Mouse (Mus musculus) cerebellum, postnatal 14 days (tissue): ENCODE data around the gene Sipa1l3.

Experiments used
- DNase-seq, 2 experiments: peaks; one replicate each; pipeline ENCODE4 v3.0.0; 2021; ENCODE audit warnings: mixed read lengths in 2 of 2

The Sipa1l3 gene

DNA sequence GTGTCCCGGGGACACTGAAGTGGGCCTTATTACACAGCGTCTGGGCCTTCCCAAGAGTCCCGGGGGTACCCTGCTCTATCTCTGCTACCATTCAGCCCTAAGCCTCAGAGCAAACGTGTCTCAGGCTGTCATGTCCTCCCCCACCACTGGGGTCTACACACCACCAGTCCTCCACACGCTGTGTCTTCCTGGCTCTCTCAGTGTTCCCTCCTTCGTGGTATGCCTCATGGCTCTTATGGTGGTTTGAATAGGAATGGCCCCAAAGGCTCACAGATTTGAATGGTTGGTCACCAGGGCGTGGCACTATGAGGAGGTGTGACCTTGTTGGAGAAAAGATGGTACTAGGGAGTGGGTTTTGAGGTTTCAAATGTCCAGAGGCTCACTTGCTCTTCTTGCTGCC, 43.4 kb downstream of the Sipa1l3 start:
- DNase-seq: no peak

DNA sequence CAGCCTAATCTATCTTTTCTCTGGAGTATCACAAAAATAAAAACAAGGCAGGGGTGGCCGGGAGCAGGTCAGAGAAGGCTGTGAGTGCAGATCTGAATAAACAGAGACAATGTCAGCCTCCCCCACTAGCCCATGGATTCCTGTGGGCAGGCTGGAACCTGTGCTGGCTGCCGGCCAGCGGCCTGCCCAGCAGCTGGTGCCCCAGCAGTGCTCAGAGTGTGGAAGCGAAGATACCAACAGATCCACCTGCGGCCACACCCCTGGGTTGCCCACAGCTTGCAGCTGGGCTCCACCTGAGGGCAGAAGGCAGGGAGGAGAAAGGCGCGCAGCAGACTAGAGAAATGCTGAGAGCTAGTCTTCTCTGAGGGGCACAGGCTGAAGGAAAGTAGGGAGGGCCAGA, 47.1 kb downstream of the Sipa1l3 start:
- no peak for DNase-seq

DNA sequence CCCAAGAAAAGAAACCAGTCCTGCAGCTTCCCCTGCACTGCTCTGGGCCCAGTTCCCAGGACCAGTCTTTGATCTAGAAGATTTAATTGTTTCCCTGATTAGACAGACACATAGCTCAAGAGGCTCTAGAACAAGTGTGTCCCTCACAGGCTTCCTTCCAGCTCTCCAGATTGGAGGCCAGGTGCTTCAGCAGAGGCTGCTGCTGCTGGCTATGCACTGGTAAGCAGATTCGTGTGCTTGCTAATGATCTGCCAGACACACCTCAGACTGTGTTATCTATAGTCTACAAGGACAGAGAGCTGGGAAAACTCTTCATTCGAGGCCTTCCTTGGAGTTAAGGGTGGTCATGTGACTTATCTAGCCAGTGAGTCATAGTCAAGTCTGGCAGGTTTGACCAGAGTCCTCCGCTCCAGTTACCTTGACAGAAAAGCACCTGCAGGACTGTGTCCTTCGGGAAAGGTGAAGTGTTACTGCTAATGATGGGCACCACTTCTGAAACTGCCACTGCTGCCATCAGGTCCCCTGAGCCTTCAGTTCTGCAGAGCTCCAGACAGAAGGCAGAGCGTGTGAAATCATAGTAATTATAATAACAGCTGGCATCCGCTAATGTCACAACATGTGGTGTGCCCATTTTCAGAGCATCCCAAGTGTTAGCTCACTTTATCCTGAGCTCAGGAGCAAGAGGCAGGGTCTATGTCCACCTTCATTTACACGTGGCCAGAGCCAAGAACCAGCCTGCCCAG, 48.7 kb downstream of the Sipa1l3 start:
- peak in 1 of 2 experiments; percentile 47 for DNase-seq

DNA sequence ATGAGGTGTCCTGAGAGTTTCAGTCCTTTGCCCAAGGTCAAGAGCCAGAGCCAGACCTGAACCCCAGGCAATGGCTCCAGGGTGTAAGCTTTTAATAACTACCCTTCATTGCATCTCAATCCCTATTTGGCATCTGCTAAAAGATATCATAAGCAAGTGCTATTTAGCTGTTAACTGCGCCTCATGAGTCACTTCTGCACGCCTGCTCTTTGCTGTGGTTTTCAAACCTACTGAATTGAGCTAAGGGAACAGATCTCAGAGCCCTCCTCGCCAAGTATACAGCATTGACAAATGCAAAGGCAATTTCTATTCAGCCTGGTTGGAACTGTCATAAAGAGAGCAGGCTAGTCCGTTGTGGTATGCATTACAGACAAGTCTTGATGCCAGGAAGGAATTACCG, 49.8 kb downstream of the Sipa1l3 start:
- no peak for DNase-seq

DNA sequence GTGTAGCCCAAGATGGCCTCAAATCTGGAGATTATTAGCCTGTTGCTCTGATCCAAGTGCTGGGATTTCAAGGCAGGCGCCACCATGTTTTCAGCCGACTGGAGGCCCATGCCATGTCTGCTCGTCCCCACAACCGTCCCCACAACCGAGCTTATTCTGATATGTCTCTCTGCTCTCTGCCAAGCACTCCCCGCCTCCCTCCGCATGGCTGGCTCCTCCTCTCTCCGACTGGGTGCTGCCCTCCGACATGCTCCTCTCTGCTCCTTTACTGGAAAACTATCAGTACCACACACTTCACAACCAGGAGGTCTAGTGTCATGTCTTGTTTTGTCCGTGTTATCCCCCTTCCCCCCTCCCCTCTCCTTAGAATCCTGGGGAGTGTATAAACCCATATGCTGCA, 51.9 kb downstream of the Sipa1l3 start:
- DNase-seq: peak in 1 of 2 experiments; percentile 27

DNA sequence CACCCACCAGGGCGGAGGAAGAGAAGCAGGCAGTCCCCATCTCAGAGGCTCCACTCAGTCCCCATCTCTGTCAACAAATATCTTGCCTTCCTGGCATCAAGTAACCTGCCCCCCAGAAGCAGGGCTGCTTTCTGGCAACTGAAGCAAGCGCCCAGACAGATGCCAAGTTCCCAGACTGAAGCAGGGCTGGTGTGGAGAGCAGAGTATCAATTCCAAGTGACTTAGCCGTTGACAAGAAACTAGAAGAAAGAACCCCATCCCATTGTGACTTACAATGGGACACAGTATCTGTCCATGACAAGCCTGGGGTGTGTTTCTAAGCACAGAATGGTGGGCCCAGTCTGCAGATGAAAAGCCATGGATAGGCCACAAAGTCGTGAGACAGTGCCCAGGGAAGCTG, 52.7 kb downstream of the Sipa1l3 start:
- DNase-seq: peak in 1 of 2 experiments; percentile 64

DNA sequence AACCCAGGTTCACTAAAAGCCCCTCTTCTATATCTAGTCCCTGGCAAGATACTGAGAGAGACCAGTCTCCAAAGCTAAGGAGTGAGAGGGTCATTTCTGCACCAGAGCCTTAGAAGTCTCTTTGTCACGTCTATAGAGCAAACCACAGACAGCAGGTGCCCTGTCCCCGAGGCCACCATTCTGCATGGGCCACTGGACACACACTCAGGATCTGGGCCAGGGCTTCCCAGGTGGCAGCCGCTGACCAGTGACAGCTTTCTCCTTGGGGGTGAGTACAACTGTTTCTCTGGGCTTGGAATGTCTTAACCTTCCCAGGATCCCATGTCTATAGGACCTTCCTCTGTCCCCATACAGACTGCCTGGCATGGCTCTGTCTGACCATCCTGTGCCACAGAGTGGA, 55.6 kb downstream of the Sipa1l3 start:
- DNase-seq: no peak

DNA sequence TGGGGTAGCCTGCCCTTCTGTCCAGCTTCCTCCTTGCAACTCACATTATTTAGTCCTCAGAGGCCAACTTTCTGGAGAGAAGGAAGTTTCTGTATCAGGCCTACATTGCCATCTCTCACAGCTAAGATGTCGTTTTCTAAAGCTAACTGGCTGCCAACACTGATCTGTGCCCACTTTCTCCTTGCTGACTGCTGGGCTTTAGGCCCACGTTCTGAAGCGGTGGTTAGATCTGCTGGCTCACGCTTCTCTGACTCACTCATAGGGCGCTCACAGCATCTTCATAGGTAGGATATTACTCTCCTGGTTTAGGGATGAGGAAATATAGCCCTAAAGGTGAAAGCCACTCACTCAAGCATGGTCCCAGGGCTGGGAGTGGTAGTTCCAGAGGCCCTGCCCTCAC, 56.3 kb downstream of the Sipa1l3 start:
- no peak for DNase-seq

DNA sequence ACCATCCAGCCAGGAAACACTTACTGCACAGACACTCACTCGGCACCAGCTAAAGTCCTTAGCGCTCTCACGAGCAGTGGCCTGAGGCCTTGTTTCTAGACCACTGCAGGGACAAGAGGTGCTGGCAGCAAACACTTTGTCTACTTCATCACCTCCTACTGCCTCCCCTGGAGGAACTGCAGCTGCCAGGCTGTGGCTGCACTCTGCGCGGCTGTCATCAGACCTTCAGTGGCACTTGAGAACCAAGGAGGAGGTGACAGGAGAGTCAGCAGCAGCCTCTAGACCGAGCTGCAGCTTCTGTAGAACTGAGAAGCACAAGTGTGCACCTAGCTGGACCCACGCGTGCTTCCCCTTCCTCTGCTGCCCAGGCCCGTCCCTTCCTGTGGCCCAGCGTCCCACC, 56.9 kb downstream of the Sipa1l3 start:
- no peak for DNase-seq

DNA sequence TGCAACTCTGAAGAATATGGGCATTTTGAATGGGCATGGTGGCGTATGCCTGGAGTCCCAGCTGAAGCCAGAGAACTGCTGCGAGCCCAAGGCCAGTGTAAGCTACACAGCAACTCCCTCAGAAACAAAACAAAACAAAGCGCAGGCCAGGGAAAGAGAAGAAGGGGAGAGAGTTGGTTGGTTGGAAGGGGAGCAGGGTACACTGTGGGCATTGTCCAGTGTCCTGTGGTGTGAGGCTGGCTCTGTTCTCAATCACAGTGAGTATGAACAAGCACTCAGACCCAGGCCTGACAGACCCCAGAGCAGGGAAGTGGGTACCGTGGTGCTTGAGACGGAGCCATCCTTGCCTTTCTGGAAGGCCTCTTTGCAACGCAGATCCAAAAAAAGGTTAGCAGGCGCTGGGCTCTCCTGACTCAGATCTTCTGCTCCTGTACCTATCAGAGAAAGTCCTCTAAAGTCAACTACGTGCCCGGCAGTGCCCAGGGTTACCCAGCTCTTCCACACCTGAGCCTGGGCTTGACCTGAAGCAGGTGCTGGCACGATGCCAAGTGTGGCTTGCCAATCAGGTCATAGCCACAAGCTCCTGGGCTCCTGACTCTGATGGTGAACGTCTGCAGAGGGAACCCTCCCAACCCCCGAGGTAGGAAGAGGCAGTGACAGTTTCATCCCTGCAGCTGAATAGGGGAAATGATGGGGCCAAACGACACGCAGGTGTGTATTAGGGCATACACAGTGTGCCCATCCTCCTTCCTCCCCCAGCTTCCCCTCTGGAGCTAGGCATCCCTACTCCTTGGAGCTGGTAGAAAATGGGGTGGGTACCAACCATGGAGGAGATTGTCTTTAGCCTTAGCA, 59.3 kb downstream of the Sipa1l3 start:
- DNase-seq: peak; percentile 78 to 85

DNA sequence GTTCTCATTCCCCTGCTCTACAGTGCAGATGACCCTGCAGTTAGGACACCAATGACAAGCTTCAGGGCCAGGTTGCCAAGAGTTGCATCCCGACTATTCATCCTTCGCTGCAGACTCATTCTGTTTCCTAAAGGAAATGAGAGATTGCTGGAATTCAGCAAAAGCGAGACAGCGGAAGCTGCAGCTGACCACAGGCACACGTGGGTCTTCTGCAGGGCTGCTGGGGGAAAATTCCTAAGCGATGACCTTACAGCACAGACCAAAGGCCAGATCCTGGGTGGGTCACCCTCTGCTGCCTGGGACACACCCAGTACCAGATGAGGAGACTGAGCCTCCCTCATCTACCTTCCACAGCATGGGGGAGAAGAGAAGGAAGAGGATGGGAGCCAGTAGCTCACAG, 60.7 kb downstream of the Sipa1l3 start:
- no peak for DNase-seq

DNA sequence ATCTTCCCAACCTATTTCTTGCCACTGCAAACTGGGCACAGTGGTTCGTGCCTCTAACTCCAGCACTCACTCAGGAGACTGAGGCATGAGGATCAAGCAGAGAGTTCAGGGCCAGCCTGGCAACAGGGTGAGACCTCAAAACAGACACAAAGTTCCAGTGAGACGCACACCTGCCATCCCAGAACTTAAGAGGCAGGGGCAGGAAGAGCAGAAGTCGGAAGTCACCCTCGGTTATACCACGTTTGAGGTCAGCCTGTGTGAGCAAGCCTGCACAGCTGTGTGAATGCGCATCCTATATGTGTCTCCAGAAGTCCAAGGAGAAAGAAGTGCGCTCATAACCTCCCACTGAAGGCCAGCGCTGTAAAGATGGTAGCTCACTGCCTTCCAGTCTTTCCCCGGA, 61.7 kb downstream of the Sipa1l3 start:
- no peak for DNase-seq

DNA sequence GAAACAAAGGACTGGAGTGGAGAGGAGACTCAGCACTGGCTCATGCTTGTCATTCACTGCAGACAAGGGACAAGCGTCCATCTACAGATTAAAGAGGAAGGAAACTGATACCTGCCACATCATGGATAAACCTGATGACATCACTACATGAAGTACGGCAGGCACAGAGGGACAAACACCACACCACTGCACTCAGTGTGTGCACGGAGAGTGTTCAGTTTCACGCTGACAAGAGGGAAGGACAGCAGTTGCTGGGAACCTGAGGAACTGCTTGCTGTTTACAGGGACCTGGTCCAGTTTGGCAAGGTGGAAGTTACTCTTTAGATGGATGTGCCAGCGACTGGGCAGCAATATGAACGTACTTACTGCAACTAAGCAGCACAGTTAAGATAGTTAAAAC, 62.9 kb downstream of the Sipa1l3 start:
- DNase-seq: no peak

DNA sequence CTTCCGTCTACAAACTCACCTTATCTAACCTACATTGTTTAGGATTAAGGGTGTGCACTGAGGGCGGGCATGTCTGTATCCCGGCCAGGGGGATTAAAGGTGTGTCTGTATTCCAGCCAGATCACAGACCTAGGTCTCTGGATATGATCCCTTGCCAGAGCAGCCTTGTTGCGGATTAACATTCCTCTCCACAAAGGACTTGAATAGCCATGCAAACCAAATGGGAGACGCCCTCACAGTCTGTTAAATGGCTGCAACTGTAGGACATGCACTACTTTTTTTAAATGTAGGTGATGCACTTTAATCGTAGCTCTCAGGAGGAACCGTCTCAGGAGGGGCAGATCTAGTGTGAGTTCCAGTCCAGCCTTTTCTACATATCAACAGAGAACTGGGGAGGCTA, 63.5 kb downstream of the Sipa1l3 start:
- no peak for DNase-seq

DNA sequence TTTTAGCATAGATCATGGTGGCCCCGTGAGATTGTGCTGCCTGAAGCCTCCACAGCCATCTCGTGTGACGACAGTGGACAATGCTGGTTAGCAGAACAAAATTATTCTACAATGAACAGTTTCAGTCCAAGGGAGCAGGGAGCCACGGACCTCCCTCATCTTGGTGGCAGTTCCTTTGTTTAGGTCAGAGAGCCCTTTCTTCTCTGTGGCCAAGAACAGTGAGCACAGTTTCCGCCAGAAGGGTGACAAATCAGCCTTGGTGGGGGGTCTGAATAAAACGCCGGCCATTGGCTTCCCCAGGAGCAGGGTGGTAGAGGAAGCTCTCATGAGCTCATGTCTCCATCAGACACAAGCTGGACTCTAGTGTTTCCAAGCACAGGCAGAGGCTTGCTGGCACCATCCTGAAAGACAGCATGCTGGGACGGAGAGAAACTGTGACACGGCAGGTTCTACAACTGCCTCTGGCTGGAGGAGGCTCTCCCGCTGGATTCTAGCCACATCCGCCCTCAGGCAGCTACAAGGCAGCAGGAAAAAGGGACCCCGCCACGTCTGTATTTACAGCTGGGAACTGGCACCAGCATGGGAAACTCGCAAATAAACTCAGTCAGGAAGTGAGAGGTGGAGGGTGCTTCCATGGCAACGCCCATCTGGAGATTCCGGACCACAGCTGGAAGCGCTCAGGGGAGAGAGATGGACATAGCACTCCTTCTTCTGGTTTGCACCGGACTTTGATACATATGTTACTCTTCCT, 65.3 kb downstream of the Sipa1l3 start:
- peak; percentile 61 to 70 for DNase-seq

DNA sequence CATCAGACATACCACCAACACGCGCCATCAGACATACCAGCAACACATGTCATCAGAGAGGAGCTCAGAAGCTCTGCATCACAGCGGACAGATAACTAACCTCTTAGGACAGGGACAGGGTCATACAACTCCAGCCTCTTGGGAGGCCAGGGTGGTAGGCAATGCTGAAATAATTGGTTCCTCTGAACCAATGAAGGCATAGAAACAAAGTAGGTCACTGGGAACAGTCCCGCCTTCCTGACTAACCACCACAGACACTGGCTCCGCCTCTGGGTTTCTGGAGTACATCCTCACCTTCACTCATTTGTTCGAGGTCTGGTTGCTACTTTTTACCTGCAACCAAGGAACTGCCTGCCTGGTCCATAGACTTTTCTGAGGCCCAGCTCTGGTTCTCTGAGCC, 66.1 kb downstream of the Sipa1l3 start:
- DNase-seq: no peak

DNA sequence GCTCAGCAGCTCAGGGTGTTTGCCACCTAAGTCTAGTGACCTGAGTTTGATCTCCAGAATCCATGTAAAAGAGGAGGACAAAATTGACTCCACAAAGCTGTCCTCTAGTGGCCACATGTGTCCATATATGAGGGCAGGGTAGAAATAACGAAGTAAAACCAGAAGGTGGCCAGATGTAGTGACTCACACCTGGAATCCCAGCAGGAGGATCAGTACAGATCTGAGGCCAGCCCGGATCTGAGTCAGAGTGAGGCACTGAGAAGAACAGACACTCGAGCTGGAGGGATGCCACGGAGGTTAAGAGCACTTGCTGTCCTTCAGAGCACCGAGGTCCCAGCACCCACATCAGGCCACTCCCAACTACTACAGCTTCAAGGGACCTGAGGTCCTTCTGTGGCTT, 68.3 kb downstream of the Sipa1l3 start:
- peak in 1 of 2 experiments; percentile 39 for DNase-seq

DNA sequence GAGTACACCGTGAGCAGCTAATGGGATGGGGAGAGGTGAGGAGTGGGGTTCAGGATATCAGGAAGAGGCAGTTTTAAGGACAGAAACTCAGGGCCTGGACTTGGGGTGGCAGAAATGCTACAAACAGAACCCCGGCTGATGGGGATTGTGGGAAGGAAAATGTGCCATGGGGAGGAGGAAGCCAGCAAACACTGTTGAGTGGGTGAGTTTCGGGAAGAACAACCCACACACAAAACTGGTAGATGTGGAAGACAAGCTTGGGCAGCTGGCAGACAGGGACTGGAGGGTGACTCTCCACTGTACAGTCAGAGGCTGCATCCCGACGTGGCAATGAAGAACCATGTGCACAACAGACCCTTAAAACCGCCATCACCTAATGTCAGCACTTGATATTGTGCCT, 69.6 kb downstream of the Sipa1l3 start:
- no peak for DNase-seq

DNA sequence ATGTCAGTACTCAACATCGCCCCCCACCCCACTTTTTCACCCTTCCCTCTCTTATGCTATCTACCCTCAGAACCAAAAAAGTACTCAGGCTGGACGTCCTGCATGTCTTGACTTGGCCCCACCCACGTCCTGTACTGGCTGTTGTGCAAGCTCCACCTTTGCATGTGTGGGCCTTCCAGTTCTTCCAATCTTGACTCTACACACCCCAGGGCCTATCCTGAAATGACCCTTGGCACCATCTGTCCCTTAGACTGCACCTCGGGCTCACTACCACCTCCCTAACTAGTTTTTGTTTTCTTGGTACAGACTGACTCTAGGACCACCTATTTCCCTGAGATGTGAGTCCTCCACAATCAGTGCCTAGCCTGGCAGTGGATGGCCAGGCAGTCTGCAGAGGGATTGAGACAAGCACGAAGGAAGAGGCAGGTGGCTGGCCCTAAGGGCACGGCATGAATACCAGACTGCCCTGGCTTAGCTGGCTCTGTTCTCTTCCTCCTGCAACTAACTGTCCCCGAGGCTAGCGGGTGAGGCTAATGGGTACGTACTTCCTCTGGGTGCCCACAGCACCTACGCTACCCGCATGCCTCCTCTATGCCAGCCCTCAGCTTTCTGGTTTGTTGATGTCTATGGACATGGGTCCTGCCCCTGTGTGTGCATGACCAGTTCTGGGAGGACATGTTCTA, 71.2 kb downstream of the Sipa1l3 start:
- DNase-seq: no peak

DNA sequence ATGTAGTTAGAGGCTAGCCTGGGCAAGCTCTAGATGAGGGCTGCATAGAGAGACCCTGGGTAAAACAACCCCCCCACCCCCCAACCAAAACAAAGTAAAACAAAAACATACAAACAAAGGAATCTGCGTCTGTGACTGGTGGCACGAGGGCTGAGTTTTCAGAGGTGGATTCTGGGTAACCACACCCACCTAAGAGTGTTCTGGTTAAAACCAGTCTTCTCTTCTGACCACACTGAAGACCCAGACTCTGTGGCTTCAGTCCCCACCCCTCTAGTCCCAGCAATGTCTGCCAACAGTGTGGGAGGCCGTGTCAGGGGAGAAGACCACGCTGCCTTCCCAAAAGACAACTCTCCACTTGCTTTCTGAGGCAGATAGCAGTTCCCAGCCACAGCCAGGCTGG, 72.3 kb downstream of the Sipa1l3 start:
- no peak for DNase-seq

DNA sequence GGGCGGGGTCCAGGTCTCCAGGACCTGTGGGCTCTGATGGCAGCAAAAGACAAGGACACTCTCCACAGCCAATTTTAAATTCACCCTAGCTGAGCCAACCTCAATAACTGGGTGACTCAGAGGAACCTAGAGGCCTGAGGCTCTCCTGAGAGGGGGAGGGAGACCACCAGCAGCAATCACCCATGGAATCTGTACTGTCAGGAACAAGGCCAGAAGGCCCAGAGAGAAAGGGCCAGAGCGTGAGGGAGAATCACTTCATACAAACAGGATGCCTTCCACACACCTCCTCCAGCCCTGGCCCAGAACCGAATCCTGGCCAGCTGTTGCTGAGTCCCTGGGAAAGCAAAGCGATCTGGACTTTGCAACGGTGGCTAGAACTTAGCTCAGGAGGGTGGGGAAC, 73.9 kb downstream of the Sipa1l3 start:
- no peak for DNase-seq

DNA sequence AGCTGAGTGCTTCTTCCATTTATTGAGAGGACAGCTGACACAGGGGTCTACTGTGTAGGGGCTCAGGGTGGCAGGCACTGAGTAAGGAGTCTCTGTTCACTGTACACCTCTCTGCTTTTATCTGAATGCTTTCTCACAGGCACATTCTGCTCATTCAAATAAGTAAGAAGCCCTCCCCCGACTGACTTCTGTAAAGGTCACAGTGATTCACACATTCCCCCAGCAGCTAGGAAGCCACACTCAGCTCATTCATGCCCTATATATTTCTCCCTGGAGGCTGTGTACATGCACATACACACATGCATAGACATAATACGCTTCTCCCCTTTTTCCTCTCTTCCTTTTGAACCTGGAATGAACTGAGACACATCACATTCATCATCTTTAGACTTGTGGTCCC, 74.4 kb downstream of the Sipa1l3 start:
- no peak for DNase-seq

DNA sequence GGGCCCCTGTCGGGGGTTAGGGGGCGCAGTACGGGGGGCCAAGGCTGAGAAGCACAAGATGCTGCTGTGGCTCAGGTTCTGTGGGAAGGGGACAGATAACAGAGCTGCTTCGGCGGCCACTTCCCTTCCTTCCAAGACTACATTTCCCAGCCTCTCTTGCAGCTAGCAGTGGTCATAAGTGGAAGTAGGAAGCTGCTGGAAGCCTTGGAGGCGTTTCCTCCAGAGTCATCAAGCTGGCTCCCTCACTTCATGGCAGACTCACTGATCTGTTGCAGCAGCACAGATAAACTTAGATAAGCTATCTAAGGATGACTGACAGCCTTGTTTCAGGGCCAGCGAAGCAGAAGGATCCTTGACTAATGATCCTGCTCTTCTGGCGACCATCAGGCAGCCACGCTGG, 76.6 kb downstream of the Sipa1l3 start:
- no peak for DNase-seq
